Mouse (Mus musculus) left cerebral cortex, postnatal 25 days (tissue): ENCODE data around the gene Vmn2r42. TPM values are rescaled to one million over a fixed set of nuclear protein-coding genes. Genes with fewer than 3 reads are reported as not detected.
"Not testable (repeated sequence)": the region's sequence is repeated elsewhere in the genome, so short reads cannot be mapped to it uniquely, and the experiment has no call there.

Source experiments
- DNase-seq, 2 experiments: peaks; one replicate each; pipeline ENCODE4 v3.0.0; 2022; ENCODE audit warnings: low spot score in 2 of 2, mixed read lengths in 1 of 2
- intact Hi-C: fragments of 180-260 bp; cut with DNase I; formaldehyde crosslinking; loops from one replicate; pipeline ENCODE4 v1.15.1; 2025
- total RNA-seq, 2 experiments: library from RNA; stranded (reverse); gene quantifications; 2 replicates each; pipeline ENCODE4 v1.2.3; 2021

Gene Vmn2r42
- total RNA-seq: not detected

DNA sequence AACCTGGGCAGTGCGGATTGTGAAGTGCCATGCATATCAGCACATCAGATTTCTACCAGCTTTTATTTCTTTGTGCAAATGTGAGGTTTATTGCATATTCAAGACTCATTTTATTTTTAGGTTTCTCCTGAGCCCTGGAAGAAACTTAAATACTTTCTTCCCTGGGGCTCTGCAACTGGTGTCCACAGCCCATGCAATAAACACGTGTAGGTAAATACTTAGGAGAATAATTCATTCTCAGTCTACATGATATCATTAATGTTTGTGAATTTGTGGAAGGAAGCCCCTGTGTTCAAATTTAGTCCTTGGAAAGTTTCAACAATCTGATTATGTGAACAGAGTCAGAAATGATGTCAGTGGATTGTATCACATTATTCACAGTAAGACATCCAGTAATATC, at the start of gene Vmn2r42:
Gene Vmn2r42, minus strand, starts transcription at position 101 of the 400 bp plus-strand sequence.
- DNase-seq: not testable (repeated sequence)

DNA sequence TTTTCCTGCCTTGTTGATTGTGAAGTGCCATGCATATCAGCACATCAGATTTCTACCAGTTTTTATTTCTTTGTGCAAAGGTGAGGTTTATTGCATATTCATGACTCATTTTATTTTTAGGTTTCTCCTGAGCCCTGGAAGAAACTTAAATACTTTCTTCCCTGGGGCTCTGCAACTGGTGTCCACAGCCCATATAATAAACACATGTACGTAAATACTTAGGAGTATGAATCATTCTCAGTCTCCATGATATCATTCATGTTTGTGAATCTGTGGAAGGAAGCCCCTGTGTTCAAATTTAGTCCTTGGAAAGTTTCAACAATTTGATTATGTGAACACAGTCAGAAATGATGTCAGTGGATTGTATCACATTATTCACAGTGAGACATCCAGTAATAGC, 38.6 kb downstream of the Vmn2r42 start, which contains the start of gene Vmn2r41:
Gene Vmn2r41, minus strand, starts transcription at position 101 of the 400 bp plus-strand sequence.
- intact Hi-C loops, DNase-seq: not testable (repeated sequence)

More for the DNA sequence above, at the start of gene Vmn2r42:
- intact Hi-C loops: not testable (repeated sequence)

Other genes with a start within 250 kb of the Vmn2r42 start
- not detected for gene Vmn2r41, start 38.7 kb downstream of the Vmn2r42 start, total RNA-seq
- not detected for gene Vmn2r43, start 60.3 kb upstream of the Vmn2r42 start, total RNA-seq
- not detected for gene Vmn2r44, start 183.0 kb upstream of the Vmn2r42 start, total RNA-seq